Mouse (Mus musculus) right cerebral cortex, postnatal 10 days (tissue): ENCODE measurements around the gene Zfp92.

Source experiments
- DNase-seq, 2 experiments: peaks; one replicate each; pipeline ENCODE4 v3.0.0; 2021; ENCODE audit warnings: low spot score in 2 of 2

Zfp92 gene

GRCm38 (mm10) chrX:73474340-73475165 lies 63.7 kb downstream of the Zfp92 start:
- no peak for DNase-seq

DNA sequence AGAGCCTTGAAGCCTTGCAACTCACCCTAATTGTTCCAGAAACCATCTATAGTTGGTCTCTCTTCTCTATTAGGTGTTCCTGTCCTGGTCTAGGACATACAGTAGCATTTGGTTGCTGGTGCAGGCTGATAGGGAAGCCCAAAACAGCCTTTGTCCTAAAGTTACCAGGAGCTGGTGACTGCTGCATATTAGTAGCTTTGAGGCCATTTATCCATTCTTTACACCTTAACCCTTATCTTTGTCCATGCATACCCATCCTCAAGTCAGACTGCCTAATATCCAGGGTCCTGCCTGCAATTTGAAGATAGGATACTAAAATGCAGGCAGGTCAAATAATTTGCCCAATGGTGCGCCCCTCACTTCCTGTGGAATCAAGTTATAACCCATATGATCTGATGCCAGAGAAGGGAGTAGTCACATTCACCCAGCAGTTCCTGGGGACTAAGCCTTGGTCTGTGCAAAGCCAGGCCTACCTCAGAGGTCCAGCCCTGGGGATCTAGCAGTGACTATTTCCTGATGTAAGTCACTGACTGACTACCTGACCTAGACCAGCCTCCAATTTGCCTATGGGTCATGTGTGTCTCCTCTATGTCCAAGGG lies 64.9 kb downstream of the Zfp92 start:
- DNase-seq = no peak

- no peak for DNase-seq
Measured at GRCm38 (mm10) chrX:73476621-73477020, 65.7 kb downstream of the Zfp92 start.

- DNase-seq = no peak
Measured at GRCm38 (mm10) chrX:73477500-73477899, 66.6 kb downstream of the Zfp92 start.
